Mouse (Mus musculus): Measurements from ENCODE around the gene Ttc23l. TPM values are rescaled to one million over a fixed set of nuclear protein-coding genes. Genes with fewer than 3 reads are reported as not detected.
"Not testable (repeated sequence)": the region's sequence is repeated elsewhere in the genome, so short reads cannot be mapped to it uniquely, and the experiment has no call there.

The Ttc23l gene
- total RNA-seq, 4 experiments from 2014 or later = not detected

GRCm38 (mm10) chr15:10525896-10526295 lies 32.6 kb downstream of the Ttc23l start:
- DNase-seq (ENCODE audit: low spot score in 2 of 2) = no peak

GRCm38 (mm10) chr15:10515166-10515565 lies 43.3 kb downstream of the Ttc23l start:
- no peak for DNase-seq (ENCODE audit: low spot score in 2 of 2)

- peak; percentile 19 to 33 for DNase-seq (ENCODE audit: low spot score in 2 of 2)
These were observed 52.4 kb downstream of the Ttc23l start for GRCm38 (mm10) chr15:10506099-10506498.

- peak in 1 of 2 experiments; percentile 6 for DNase-seq (ENCODE audit: low spot score in 2 of 2)
These were observed 57.4 kb downstream of the Ttc23l start for GRCm38 (mm10) chr15:10500838-10501719.

- no peak for DNase-seq (ENCODE audit: low spot score in 2 of 2)
These were observed 58.4 kb downstream of the Ttc23l start for GRCm38 (mm10) chr15:10500035-10500434.

GRCm38 (mm10) chr15:10499593-10499992 lies 58.9 kb downstream of the Ttc23l start:
- no peak for DNase-seq (ENCODE audit: low spot score in 2 of 2)

GRCm38 (mm10) chr15:10496696-10497095 lies 61.8 kb downstream of the Ttc23l start:
- DNase-seq (ENCODE audit: low spot score in 2 of 2) = not testable (repeated sequence)

GRCm38 (mm10) chr15:10495944-10496343 lies 62.5 kb downstream of the Ttc23l start:
- DNase-seq (ENCODE audit: low spot score in 2 of 2) = no peak

- no peak for DNase-seq (ENCODE audit: low spot score in 2 of 2)
These were observed 68.4 kb downstream of the Ttc23l start for GRCm38 (mm10) chr15:10490101-10490500.

- DNase-seq (ENCODE audit: low spot score in 2 of 2) = no peak
These were observed 71.2 kb downstream of the Ttc23l start for GRCm38 (mm10) chr15:10487246-10487645.

- no peak for DNase-seq (ENCODE audit: low spot score in 2 of 2)
These were observed 72.1 kb downstream of the Ttc23l start for GRCm38 (mm10) chr15:10486365-10486839.

GRCm38 (mm10) chr15:10485484-10486364 lies 72.7 kb downstream of the Ttc23l start, which contains the start of the genes Brix1 and Rad1:
Gene Brix1, minus strand, starts transcription at chr15:10485947.
Gene Rad1, plus strand, starts transcription at chr15:10486018.
- peak; percentile 92 for DNase-seq (ENCODE audit: low spot score in 2 of 2)

GRCm38 (mm10) chr15:10470941-10471340 lies 87.5 kb downstream of the Ttc23l start:
- DNase-seq (ENCODE audit: low spot score in 2 of 2) = no peak

GRCm38 (mm10) chr15:10470151-10470831 lies 88.2 kb downstream of the Ttc23l start, which contains the start of gene Dnajc21:
Gene Dnajc21, minus strand, starts transcription at chr15:10470516.
- peak; percentile 79 to 89 for DNase-seq (ENCODE audit: low spot score in 2 of 2)

GRCm38 (mm10) chr15:10469641-10470150 lies 88.8 kb downstream of the Ttc23l start:
- no peak for DNase-seq (ENCODE audit: low spot score in 2 of 2)

- no peak for DNase-seq (ENCODE audit: low spot score in 2 of 2)
These were observed 89.7 kb downstream of the Ttc23l start for GRCm38 (mm10) chr15:10468761-10469160.

GRCm38 (mm10) chr15:10464678-10465077 lies 93.8 kb downstream of the Ttc23l start:
- DNase-seq (ENCODE audit: low spot score in 2 of 2) = no peak

- no peak for DNase-seq (ENCODE audit: low spot score in 2 of 2)
These were observed 94.9 kb downstream of the Ttc23l start for GRCm38 (mm10) chr15:10463555-10463954.

GRCm38 (mm10) chr15:10460986-10461385 lies 97.5 kb downstream of the Ttc23l start:
- DNase-seq (ENCODE audit: low spot score in 2 of 2) = no peak

Data from gastrocnemius, adult 8-10 months (tissue).